Mouse (Mus musculus) liver, adult 2 months (tissue): Measurements from ENCODE around the gene Fam129a.

Experiments
- CTCF ChIP-seq: fragments of 200-500 bp; IDR thresholded peaks from 2 replicates; pipeline ENCODE4 v1.5.1; 2011; ENCODE audit warnings: low read depth, low read length, control low read depth
- POLR2A ChIP-seq: fragments of 200-500 bp; IDR thresholded peaks from 2 replicates; pipeline ENCODE4 v1.6.1; 2011; ENCODE audit warnings: low read length, control low read depth; ENCODE audit not compliant: insufficient read depth; ENCODE audit errors: extremely low read depth

- no peak for TF ChIP-seq CTCF
- no peak for TF ChIP-seq POLR2A
These were observed 53.6 kb downstream of the Fam129a start for GRCm38 (mm10) chr1:151624442-151625226.
